Mouse (Mus musculus) cerebellum, adult 2 months (tissue): ENCODE results near the gene Cdc42se2. TPM values are rescaled to one million over a fixed set of nuclear protein-coding genes. Genes with fewer than 3 reads are reported as not detected.

Source experiments
- DNase-seq, 2 experiments: peaks; one replicate each; pipeline ENCODE4 v3.0.0; 2021
- H3K27ac ChIP-seq: fragments of 200-500 bp; 2 replicates; pipeline ENCODE4 v1.5.1; 2012; ENCODE audit warnings: low read length, control low read depth, inconsistent platforms; ENCODE audit not compliant: insufficient read depth
- H3K27me3 ChIP-seq: fragments of 200-500 bp; 2 replicates; pipeline ENCODE4 v1.6.1; 2012; ENCODE audit warnings: inconsistent platforms, mild to moderate bottlenecking, low read length, moderate library complexity; ENCODE audit not compliant: control insufficient read depth, insufficient read depth
- H3K4me1 ChIP-seq: fragments of 200-500 bp; 2 replicates; pipeline ENCODE4 v1.6.1; 2011; ENCODE audit warnings: low read length; ENCODE audit not compliant: control insufficient read depth, insufficient read depth
- H3K4me3 ChIP-seq: fragments of 200-500 bp; replicated peaks from 2 replicates; pipeline ENCODE3; 2011; ENCODE audit warnings: mild to moderate bottlenecking, low read depth, low read length, control low read depth; ENCODE audit not compliant: insufficient read depth
- CTCF ChIP-seq: fragments of 200-500 bp; IDR thresholded peaks from 2 replicates; pipeline ENCODE4 v1.5.1; 2011; ENCODE audit warnings: low read depth, mild to moderate bottlenecking, control low read depth, low read length, moderate library complexity, borderline replicate concordance; ENCODE audit not compliant: insufficient read depth
- POLR2A ChIP-seq: fragments of 200-500 bp; IDR thresholded peaks from 2 replicates; pipeline ENCODE4 v1.6.1; 2011; ENCODE audit warnings: low read length, control low read depth, borderline replicate concordance; ENCODE audit not compliant: insufficient read depth
- WGBS: fragments of 180-500 bp; shearing (Covaris S2); methylation state at CpG from one replicate; pipeline ENCODE4 v1.1.7; 2018; 5-methylcytosine and 5-hydroxymethylcytosine counted together
- polyA plus RNA-seq: library from polyadenylated mRNA; depleted of rRNA; stranded (reverse); fragments of >200 nt; gene quantifications from 2 replicates; pipeline ENCODE4 v1.2.3, GENCODE M21; 2012

The Cdc42se2 gene
- polyA plus RNA-seq, 1 experiment, result 61.5 TPM

- WGBS, result 15% methylated on average over 4 of the region's 4 CpGs
Measured at GRCm38 (mm10) chr11:54817449-54817848, 30.0 kb upstream of the Cdc42se2 start.

DNA sequence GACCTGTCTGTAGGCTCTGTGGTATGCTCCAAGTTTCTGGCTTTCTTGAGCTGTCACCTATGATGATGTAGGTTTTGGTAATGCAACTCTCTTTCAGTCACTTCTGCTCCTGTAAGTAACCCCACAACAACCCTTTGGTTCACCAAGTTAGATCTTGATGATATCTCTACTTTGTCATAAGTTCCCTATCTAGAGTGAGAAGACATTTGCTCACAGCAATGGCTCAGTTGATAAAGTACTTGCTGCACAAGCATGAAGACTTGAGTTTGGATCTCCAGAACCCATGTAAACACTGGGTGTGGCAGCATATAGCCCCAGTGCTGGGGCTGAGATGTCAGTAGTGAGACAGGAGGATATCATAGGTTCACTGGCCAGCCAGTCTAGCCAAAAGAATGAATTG is 28.2 kb upstream of the Cdc42se2 start:
- no peak for TF ChIP-seq CTCF
- no peak for TF ChIP-seq POLR2A
- Histone ChIP-seq H3K4me1 (no peaks in the 10 kb centered on the region; the same call in 1 of the 2 replicates), H3K4me3 (no peak overlapping the region), H3K27ac (no peak overlapping the region), H3K27me3 (no peaks in the 10 kb centered on the region)
- DNase-seq, result no peak

More at GRCm38 (mm10) chr11:54817449-54817848, 30.0 kb upstream of the Cdc42se2 start:
- H3K27me3 ChIP-seq, result no peaks in the 10 kb centered on the region
- no peak for DNase-seq
- TF ChIP-seq CTCF (no peak), POLR2A (no peak)
- H3K27ac ChIP-seq, result no peak overlapping the region
- H3K4me3 ChIP-seq, result no peak overlapping the region
- no peaks in the 10 kb centered on the region; the same call in 1 of the 2 replicates for H3K4me1 ChIP-seq

DNA sequence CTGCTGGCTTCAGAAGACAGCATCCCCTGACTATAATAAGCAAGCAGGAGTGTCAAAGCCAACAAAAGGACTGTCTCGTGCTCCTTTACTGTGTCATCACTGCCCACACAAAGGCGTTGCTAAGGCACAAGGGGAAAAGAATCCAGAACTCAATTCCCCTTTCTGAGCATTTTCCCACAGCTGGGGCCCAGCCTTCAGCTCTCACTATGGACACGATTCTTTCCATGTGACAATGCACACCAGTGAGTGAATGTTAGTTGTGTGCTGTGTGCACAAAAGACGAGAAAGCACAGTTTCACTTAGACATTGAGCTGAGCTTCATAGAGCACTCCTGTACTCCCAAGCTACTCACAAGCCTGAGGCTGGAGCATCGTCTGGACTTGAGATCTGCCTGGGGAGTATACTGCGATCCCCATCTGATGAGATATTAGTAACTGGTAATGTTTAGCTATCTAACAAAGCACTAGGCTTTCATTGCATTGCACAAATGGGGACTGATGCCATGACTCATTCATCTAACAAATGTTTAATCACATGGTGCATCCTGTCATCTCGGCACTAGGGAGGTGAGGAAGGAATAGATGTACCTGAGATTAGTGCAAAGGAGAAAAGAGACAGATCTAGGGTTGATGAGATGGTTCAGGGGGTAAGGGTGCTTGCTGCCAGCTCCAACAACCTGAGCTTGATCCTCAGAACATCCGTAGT is 25.5 kb upstream of the Cdc42se2 start:
- WGBS, result 37% methylated on average over 8 of the region's 8 CpGs
- H3K4me3 ChIP-seq, result no peak overlapping the region
- no peak overlapping the region for H3K27ac ChIP-seq
- no peak for TF ChIP-seq CTCF
- TF ChIP-seq POLR2A, result no peak
- no peaks in the 10 kb centered on the region for H3K27me3 ChIP-seq
- no peak for DNase-seq
- H3K4me1 ChIP-seq, result no peaks in the 10 kb centered on the region; the same call in 1 of the 2 replicates

GRCm38 (mm10) chr11:54812314-54812713 is 24.8 kb upstream of the Cdc42se2 start:
- no peaks in the 10 kb centered on the region; the same call in 1 of the 2 replicates for H3K4me1 ChIP-seq
- H3K27me3 ChIP-seq, result no peaks in the 10 kb centered on the region
- H3K4me3 ChIP-seq, result no peak overlapping the region
- no peak overlapping the region for H3K27ac ChIP-seq
- DNase-seq, result no peak
- 38% methylated on average over 4 of the region's 4 CpGs for WGBS
- no peak for TF ChIP-seq CTCF
- TF ChIP-seq POLR2A, result no peak

DNA sequence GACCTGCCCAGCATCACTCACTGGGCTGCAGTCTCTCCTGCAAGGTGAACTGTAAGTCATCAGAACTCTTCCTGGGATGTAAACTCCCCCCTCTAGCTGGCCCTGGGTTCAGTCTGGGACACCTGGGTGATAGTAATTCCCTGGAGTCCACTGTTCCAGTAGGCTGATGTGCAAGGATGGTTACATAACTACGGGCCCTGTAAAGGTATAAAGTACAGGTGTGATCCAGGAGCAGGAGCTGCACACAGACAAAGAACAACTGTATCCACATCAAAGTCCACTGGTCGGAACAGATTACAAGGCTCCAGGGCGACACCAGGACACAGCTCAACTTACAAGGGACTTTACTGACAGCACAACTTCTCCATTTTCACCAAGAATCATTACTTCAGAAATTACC is 23.6 kb upstream of the Cdc42se2 start:
- no peaks in the 10 kb centered on the region; the same call in 1 of the 2 replicates for H3K4me1 ChIP-seq
- WGBS, result 90% methylated on average over 3 of the region's 3 CpGs
- no peak overlapping the region for H3K27ac ChIP-seq
- TF ChIP-seq POLR2A, result no peak
- no peak for TF ChIP-seq CTCF
- no peak overlapping the region for H3K4me3 ChIP-seq
- DNase-seq, result no peak
- H3K27me3 ChIP-seq, result no peaks in the 10 kb centered on the region

GRCm38 (mm10) chr11:54809582-54809981 is 22.1 kb upstream of the Cdc42se2 start:
- DNase-seq, result no peak
- no peaks in the 10 kb centered on the region; the same call in 1 of the 2 replicates for H3K4me1 ChIP-seq
- no peak overlapping the region for H3K27ac ChIP-seq
- WGBS, result 92% methylated on average over 5 of the region's 5 CpGs
- H3K4me3 ChIP-seq, result no peak overlapping the region
- no peaks in the 10 kb centered on the region for H3K27me3 ChIP-seq
- TF ChIP-seq POLR2A (no peak), CTCF (no peak)

DNA sequence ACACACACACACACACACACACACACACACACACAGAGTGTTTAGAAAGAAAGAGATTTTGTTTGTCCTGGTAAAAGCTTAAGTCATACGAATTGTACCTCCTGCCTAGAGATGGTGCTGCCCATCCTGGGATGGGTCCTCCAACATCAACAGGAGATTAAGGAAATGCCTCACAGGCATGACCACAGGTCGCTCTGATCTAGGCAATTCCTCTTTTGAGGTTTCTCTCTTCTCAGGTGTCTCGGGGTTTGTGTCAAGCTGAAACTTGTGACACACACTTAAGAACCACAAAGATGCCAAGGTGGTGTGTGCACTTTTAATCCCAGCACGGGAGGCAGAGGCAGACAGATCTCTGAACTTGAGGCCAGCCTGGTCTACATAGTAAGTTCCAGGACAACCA is 20.7 kb upstream of the Cdc42se2 start:
- Histone ChIP-seq H3K4me1 (no peaks in the 10 kb centered on the region), H3K4me3 (no peak overlapping the region), H3K27ac (no peak overlapping the region), H3K27me3 (no peaks in the 10 kb centered on the region)
- no peak for TF ChIP-seq CTCF
- TF ChIP-seq POLR2A, result no peak
- no peak for DNase-seq
- 88% methylated on average over 4 of the region's 4 CpGs for WGBS

DNA sequence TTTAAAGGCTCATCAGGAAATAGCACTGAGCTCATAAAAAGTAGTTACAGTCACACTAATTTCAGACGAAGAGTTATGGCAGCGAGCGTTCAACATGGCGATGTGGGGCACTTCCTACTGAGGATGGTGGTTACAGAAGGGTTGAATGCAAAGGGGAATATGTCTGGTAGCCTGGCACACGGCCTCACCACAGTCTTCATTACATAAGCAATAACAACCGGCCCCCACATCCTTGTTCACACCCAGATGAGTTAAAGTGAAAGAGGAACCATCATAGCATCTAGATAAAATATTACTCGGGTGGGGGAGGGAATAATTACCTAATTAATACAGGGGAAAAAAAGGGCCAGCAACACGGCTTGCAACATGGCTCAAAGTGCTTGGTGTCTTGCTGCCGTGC is 20.2 kb upstream of the Cdc42se2 start:
- DNase-seq, result no peak
- Histone ChIP-seq H3K27me3 (no peaks in the 10 kb centered on the region), H3K4me1 (no peaks in the 10 kb centered on the region), H3K27ac (no peak overlapping the region), H3K4me3 (no peak overlapping the region)
- WGBS, result 82% methylated on average over 9 of the region's 9 CpGs
- no peak for TF ChIP-seq POLR2A
- no peak for TF ChIP-seq CTCF
